Mouse (Mus musculus): ENCODE data around the gene Mrpl46. TPM values are rescaled to one million over a fixed set of nuclear protein-coding genes. Genes with fewer than 3 reads are reported as not detected.
A peak's percentile ranks its signal among the peaks of the same experiment; 100 is the strongest.

Mrpl46 gene
- 36.0 and 37.6 TPM in 2 replicates for polyA plus RNA-seq (2012; rRNA removed)

- no peaks in the 10 kb centered on the region for H3K4me1 ChIP-seq (ENCODE audit: control insufficient read depth, insufficient read depth, low read length)
- peak; percentile 45; the same call in 1 of the 2 replicates for TF ChIP-seq POLR2A (IDR thresholded peaks at IDR 0.05; ENCODE audit: extremely low read depth, insufficient read depth, low read length)
- TF ChIP-seq CTCF (IDR thresholded peaks at IDR 0.05; ENCODE audit: extremely low read depth, insufficient read depth, low read length): no peak
- H3K27ac ChIP-seq (ENCODE audit: insufficient read depth, low read length): 0 out of 2 replicates have a peak within 1 kb of the TSS, but pooled peaks have one; percentile 44
- peak within 1 kb of the TSS; percentile 86 for H3K4me3 ChIP-seq (ENCODE audit: insufficient read depth, low read length)
Observed at GRCm38 (mm10) chr7:78782639-78783581, at the start of gene Mrpl46, which contains the start of gene Mrps11. Gene Mrpl46 (minus strand): TSS chr7:78783531. Gene Mrps11 (plus strand): TSS chr7:78783119.

GRCm38 (mm10) chr7:78827749-78828362 lies 44.5 kb upstream of the Mrpl46 start:
- no peaks in the 10 kb centered on the region for H3K4me1 ChIP-seq (ENCODE audit: control insufficient read depth, insufficient read depth, low read length)
- no peak overlapping the region for H3K4me3 ChIP-seq (ENCODE audit: insufficient read depth, low read length)
- no peak for TF ChIP-seq POLR2A (IDR thresholded peaks at IDR 0.05; ENCODE audit: extremely low read depth, insufficient read depth, low read length)
- no peak for TF ChIP-seq CTCF (IDR thresholded peaks at IDR 0.05; ENCODE audit: extremely low read depth, insufficient read depth, low read length)
- no peak overlapping the region for H3K27ac ChIP-seq (ENCODE audit: insufficient read depth, low read length)

GRCm38 (mm10) chr7:78826682-78827385 lies 43.5 kb upstream of the Mrpl46 start:
- Histone ChIP-seq H3K4me3 (ENCODE audit: insufficient read depth, low read length) (no peak overlapping the region), H3K27ac (ENCODE audit: insufficient read depth, low read length) (no peak overlapping the region), H3K4me1 (ENCODE audit: control insufficient read depth, insufficient read depth, low read length) (no peaks in the 10 kb centered on the region)
- TF ChIP-seq POLR2A (IDR thresholded peaks at IDR 0.05; ENCODE audit: extremely low read depth, insufficient read depth, low read length): no peak
- no peak for TF ChIP-seq CTCF (IDR thresholded peaks at IDR 0.05; ENCODE audit: extremely low read depth, insufficient read depth, low read length)

- H3K4me1 ChIP-seq (ENCODE audit: control insufficient read depth, insufficient read depth, low read length): no peaks in the 10 kb centered on the region
- TF ChIP-seq POLR2A (IDR thresholded peaks at IDR 0.05; ENCODE audit: extremely low read depth, insufficient read depth, low read length) (no peak), CTCF (IDR thresholded peaks at IDR 0.05; ENCODE audit: extremely low read depth, insufficient read depth, low read length) (no peak)
- no peak overlapping the region for H3K27ac ChIP-seq (ENCODE audit: insufficient read depth, low read length)
- H3K4me3 ChIP-seq (ENCODE audit: insufficient read depth, low read length): no peak overlapping the region
Observed at GRCm38 (mm10) chr7:78818336-78818735, 35.0 kb upstream of the Mrpl46 start.

DNA sequence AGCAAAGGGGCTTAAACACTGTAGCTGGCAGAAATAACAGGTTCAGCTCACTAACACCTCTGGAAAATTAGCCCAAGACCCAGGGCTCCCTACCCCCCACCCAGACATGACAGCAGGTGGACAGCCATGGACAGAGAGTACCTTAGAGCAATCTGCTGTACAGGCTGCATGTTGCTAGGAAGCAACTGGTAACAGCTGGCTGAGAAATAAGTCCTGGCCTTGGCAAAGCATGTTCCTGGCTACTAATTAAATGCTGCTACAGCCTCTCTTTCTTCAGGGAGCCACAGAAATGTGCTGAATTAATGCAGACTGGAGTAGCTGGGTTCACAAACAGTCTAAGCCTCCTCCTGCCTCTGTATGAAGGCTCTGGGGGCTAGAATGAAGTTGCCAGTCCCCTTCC lies 31.4 kb upstream of the Mrpl46 start:
- Histone ChIP-seq H3K4me3 (ENCODE audit: insufficient read depth, low read length) (no peak overlapping the region), H3K4me1 (ENCODE audit: control insufficient read depth, insufficient read depth, low read length) (no peaks in the 10 kb centered on the region), H3K27ac (ENCODE audit: insufficient read depth, low read length) (no peak overlapping the region)
- TF ChIP-seq POLR2A (IDR thresholded peaks at IDR 0.05; ENCODE audit: extremely low read depth, insufficient read depth, low read length): no peak
- no peak for TF ChIP-seq CTCF (IDR thresholded peaks at IDR 0.05; ENCODE audit: extremely low read depth, insufficient read depth, low read length)

DNA sequence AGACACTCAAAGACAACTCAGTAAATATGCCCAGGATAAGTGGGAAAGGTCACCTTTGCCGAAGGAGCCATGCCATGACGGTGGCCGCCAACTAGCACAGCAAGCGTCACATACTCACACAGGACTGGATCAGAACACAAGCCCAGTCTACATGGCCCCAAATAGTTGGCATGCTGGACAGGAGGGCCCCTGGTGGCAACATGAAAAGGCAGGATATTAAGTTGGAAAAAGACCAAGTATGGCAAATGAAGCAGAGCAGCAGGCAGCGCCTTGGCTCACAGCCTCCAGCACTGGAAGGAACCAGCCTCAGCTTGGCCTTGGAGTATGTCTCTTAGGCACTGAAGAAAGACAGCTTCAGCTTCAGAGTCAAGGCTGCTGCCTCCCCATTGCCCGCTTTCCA lies 30.5 kb upstream of the Mrpl46 start:
- H3K4me1 ChIP-seq (ENCODE audit: control insufficient read depth, insufficient read depth, low read length): no peaks in the 10 kb centered on the region
- TF ChIP-seq POLR2A (IDR thresholded peaks at IDR 0.05; ENCODE audit: extremely low read depth, insufficient read depth, low read length) (no peak), CTCF (IDR thresholded peaks at IDR 0.05; ENCODE audit: extremely low read depth, insufficient read depth, low read length) (no peak)
- no peak overlapping the region for H3K4me3 ChIP-seq (ENCODE audit: insufficient read depth, low read length)
- H3K27ac ChIP-seq (ENCODE audit: insufficient read depth, low read length): no peak overlapping the region

DNA sequence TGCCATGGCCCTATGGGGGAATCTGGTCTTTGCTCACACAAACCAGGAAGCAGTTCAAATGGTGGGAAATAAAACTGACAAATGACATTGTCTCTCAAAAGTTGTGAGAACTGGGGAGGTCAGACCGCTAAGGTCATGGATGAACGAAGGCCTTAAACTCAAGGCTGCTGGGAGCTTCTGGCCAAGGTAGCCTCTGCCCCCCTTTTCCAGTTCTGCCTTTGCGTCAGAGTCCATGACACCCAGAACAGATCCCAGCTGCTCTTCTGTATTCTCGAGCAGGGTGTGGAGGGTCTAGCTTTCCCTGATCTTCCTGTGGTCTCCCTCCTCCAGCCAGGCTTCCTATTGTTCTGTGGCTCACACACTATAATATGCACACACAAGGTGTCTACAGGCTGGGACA lies 23.9 kb upstream of the Mrpl46 start:
- H3K4me1 ChIP-seq (ENCODE audit: control insufficient read depth, insufficient read depth, low read length): no peaks in the 10 kb centered on the region
- TF ChIP-seq CTCF (IDR thresholded peaks at IDR 0.05; ENCODE audit: extremely low read depth, insufficient read depth, low read length) (no peak), POLR2A (IDR thresholded peaks at IDR 0.05; ENCODE audit: extremely low read depth, insufficient read depth, low read length) (no peak)
- no peak overlapping the region for H3K4me3 ChIP-seq (ENCODE audit: insufficient read depth, low read length)
- no peak overlapping the region for H3K27ac ChIP-seq (ENCODE audit: insufficient read depth, low read length)

DNA sequence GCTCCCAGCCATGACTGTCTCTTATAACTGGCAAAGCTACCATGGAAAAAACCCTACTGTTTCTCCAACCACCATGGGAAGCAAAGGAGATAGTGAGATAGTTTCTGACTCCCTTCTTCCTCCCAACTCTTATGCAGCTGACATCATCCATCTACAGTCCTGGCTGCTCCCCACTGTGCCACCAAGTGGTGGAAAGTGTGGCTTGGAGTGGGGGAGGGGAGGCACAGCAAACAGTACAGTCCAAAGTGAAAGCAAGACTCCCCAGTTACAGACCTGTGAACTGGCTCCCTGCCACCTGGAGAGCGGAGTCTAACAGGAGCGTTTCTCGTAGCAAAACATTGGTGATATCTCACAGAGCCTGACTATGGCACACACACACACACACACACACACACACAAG lies 20.5 kb upstream of the Mrpl46 start:
- TF ChIP-seq POLR2A (IDR thresholded peaks at IDR 0.05; ENCODE audit: extremely low read depth, insufficient read depth, low read length) (no peak), CTCF (IDR thresholded peaks at IDR 0.05; ENCODE audit: extremely low read depth, insufficient read depth, low read length) (no peak)
- Histone ChIP-seq H3K4me3 (ENCODE audit: insufficient read depth, low read length) (no peak overlapping the region), H3K27ac (ENCODE audit: insufficient read depth, low read length) (no peak overlapping the region), H3K4me1 (ENCODE audit: control insufficient read depth, insufficient read depth, low read length) (peaks cover 1% of the 10 kb centered on the region; the same call in 1 of the 2 replicates)

Measured in cortical plate, adult 2 months (tissue).